Mouse (Mus musculus) C2C12 (cell line): ENCODE measurements at regions not wholly inside any gene's neighbourhood (a gene's known extent, or its start where the extent isn't known, plus 50 kb on each side); places are given as distances from the start of the nearest gene placed in this dataset.
"Not testable (repeated sequence)": the region's sequence is repeated elsewhere in the genome, so short reads cannot be mapped to it uniquely, and the experiment has no call there.

Experiments
- CTCF ChIP-seq: IDR thresholded peaks from one replicate; pipeline ENCODE4 v1.5.1; 2011; ENCODE audit not compliant: control insufficient read depth, insufficient read depth, insufficient read length
- MAX ChIP-seq: IDR thresholded peaks from one replicate; pipeline ENCODE4 v1.6.1; 2011; ENCODE audit warnings: mild to moderate bottlenecking, control low read depth
- MYOD1 ChIP-seq: IDR thresholded peaks from one replicate; pipeline ENCODE4 v1.6.1; 2011; ENCODE audit warnings: low read depth; ENCODE audit not compliant: control insufficient read depth, insufficient read length
- USF1 ChIP-seq: IDR thresholded peaks from one replicate; pipeline ENCODE4 v1.6.1; 2011; ENCODE audit warnings: low read depth, mild to moderate bottlenecking, control low read depth, moderate library complexity

- TF ChIP-seq CTCF, MAX, USF1, MYOD1: not testable (repeated sequence)
Measured at GRCm38 (mm10) chr14:53312490-53312889, 816.9 kb upstream of the Olfr1507 start.
